Mouse (Mus musculus) liver, adult 2 months (tissue): ENCODE results near the gene Olfr522.

Experiments
- CTCF ChIP-seq: fragments of 200-500 bp; IDR thresholded peaks from 2 replicates; pipeline ENCODE4 v1.5.1; 2011; ENCODE audit warnings: low read depth, low read length, control low read depth
- POLR2A ChIP-seq: fragments of 200-500 bp; IDR thresholded peaks from 2 replicates; pipeline ENCODE4 v1.6.1; 2011; ENCODE audit warnings: low read length, control low read depth; ENCODE audit not compliant: insufficient read depth; ENCODE audit errors: extremely low read depth

DNA sequence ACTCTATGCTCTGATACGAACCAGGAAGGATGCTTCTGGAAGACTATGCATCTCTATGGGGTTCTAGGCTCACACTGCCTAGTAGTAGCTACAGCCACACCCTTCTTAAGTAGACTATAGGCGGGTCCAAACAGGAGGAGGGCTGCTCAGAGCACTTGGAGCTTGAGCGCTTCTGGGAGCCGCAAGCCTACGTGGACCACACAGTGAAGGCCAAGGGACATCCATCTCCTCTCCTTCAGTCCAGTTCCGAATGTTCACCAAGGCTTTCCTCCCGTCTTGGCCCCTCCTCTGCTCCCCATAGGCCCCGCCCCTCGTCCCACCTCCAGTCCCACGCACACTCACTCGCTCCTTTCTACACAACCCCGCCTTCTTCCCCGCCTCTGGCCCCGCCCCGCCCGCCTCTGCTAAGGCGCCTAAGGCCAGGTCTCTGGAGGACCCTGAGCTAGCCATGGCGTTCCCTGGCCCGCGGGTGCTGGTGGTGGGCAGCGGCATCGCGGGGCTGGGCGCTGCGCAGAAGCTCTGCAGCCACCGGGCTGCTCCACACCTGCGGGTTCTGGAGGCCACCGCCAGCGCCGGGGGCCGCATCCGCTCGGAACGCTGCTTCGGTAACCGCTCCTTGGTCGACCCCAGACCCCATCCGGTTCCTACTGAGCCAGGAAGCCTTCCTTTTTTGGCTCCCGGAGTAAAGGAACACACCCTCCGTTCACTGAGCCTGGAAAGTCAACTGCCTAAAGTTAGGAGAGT lies 39.1 kb downstream of the Olfr522 start:
- TF ChIP-seq CTCF (no peak), POLR2A (0 out of 2 replicates have a peak, but pooled peaks have one; percentile 22)
